In genomic region chr9:22556076-22556475, GRCm38 (mm10) we compare ENCODE assay signal across 35 mouse cellular contexts.
"Had no signal": no experiment of that assay in that cellular context is flagged by ENCODE, and none has a peak within 500 bp of the region (broad histone marks: within the 10 kb centered on the region; RNA-seq: fewer than 3 reads in every experiment).

No protein-coding gene starts in this region.

- H3K27ac ChIP-seq: heart, embryonic 10.5 days; heart, embryonic 13.5 days; heart, embryonic 15.5 days; hindbrain, embryonic 10.5 days; hindbrain, embryonic 12.5 days; hindbrain, embryonic 13.5 days; hindbrain, embryonic 14.5 days; hindbrain, embryonic 15.5 days; hindbrain, postnatal 0 days; intestine, embryonic 15.5 days; kidney, embryonic 15.5 days; kidney, postnatal 0 days; layer of hippocampus, adult 2 months; left cerebral cortex, adult 2 months had no signal

- H3K9me3 ChIP-seq: heart, embryonic 10.5 days; heart, embryonic 13.5 days; heart, embryonic 15.5 days; hindbrain, embryonic 10.5 days; hindbrain, embryonic 12.5 days; hindbrain, embryonic 13.5 days; hindbrain, embryonic 15.5 days; intestine, embryonic 15.5 days; kidney, embryonic 15.5 days had no signal

- H3K4me3 ChIP-seq: heart, embryonic 10.5 days; heart, embryonic 13.5 days; heart, embryonic 15.5 days; hindbrain, embryonic 10.5 days; hindbrain, embryonic 12.5 days; hindbrain, embryonic 13.5 days; hindbrain, embryonic 15.5 days; intestine, embryonic 15.5 days; kidney, embryonic 15.5 days; layer of hippocampus, adult 2 months; left cerebral cortex, adult 2 months had no signal

- DNase-seq: heart, postnatal 10 days; heart, postnatal 14 days; heart, postnatal 36 days; heart, postnatal 4 days; kidney, adult 11 months; kidney, adult 18-20 months; kidney, adult 2 months; kidney, adult 8-10 months; kidney, adult 9 months; kidney, postnatal 10 days; kidney, postnatal 14 days; kidney, postnatal 25 days; kidney, postnatal 36 days; kidney, postnatal 4 days; layer of hippocampus, adult 9-11 months; layer of hippocampus, postnatal 36 days had no signal

- H3K4me2 ChIP-seq: heart, embryonic 11.5 days; heart, embryonic 13.5 days; heart, embryonic 15.5 days; hindbrain, embryonic 12.5 days; hindbrain, embryonic 13.5 days; hindbrain, embryonic 14.5 days; hindbrain, embryonic 15.5 days; intestine, embryonic 15.5 days; kidney, embryonic 15.5 days had no signal

- H3K27me3 ChIP-seq: heart, embryonic 13.5 days; heart, embryonic 15.5 days; hindbrain, embryonic 12.5 days; hindbrain, embryonic 13.5 days; hindbrain, embryonic 15.5 days; intestine, embryonic 15.5 days; kidney, embryonic 15.5 days had no signal

- H3K9ac ChIP-seq: heart, embryonic 13.5 days; heart, embryonic 15.5 days; hindbrain, embryonic 12.5 days; hindbrain, embryonic 13.5 days; hindbrain, embryonic 14.5 days; hindbrain, embryonic 15.5 days; intestine, embryonic 15.5 days; kidney, embryonic 15.5 days had no signal

- ATAC-seq: hindbrain, embryonic 16.5 days; hindbrain, postnatal 0 days; inflammation-experienced regulatory T-cells, adult 6 months; intestine, embryonic 15.5 days; intestine, embryonic 16.5 days; intestine, postnatal 0 days had no signal

- H3K4me1 ChIP-seq: heart, embryonic 10.5 days; heart, embryonic 13.5 days; heart, embryonic 15.5 days; hindbrain, embryonic 10.5 days; hindbrain, embryonic 12.5 days; hindbrain, embryonic 13.5 days; hindbrain, embryonic 15.5 days; intestine, embryonic 15.5 days; kidney, embryonic 15.5 days had no signal

- H3K36me3 ChIP-seq: heart, embryonic 10.5 days; heart, embryonic 13.5 days; heart, embryonic 15.5 days; hindbrain, embryonic 10.5 days; hindbrain, embryonic 12.5 days; hindbrain, embryonic 13.5 days; hindbrain, embryonic 15.5 days; intestine, embryonic 15.5 days; kidney, embryonic 15.5 days had no signal
